Mouse (Mus musculus) G1E (cell line): ENCODE data around the gene Prelp. TPM values are rescaled to one million over a fixed set of nuclear protein-coding genes. Genes with fewer than 3 reads are reported as not detected.

Source experiments
- ATAC-seq: 2 replicates; pipeline ENCODE4 v1.8.0; 2016; ENCODE audit warnings: mild to moderate bottlenecking; ENCODE audit not compliant: insufficient number of reproducible peaks, poor library complexity, low FRiP score, severe bottlenecking; ENCODE audit errors: extremely low read depth
- DNase-seq: peaks from one replicate; pipeline ENCODE4 v3.0.0; 2012; ENCODE audit warnings: low spot score
- H3K27me3 ChIP-seq: 2 replicates; pipeline ENCODE4 v1.6.1; 2012; ENCODE audit warnings: mild to moderate bottlenecking, low read length, inconsistent platforms; ENCODE audit not compliant: insufficient read depth
- H3K36me3 ChIP-seq: replicated peaks from 2 replicates; pipeline ENCODE3; 2012; ENCODE audit warnings: mild to moderate bottlenecking, inconsistent platforms
- H3K4me1 ChIP-seq: 2 replicates; pipeline ENCODE4 v1.6.1; 2012; ENCODE audit warnings: low read depth, low read length, inconsistent platforms, mixed read lengths; ENCODE audit not compliant: insufficient read depth
- H3K4me3 ChIP-seq: 2 replicates; pipeline ENCODE4 v1.5.1; 2012; ENCODE audit warnings: low read depth, mild to moderate bottlenecking, inconsistent platforms, low read length, moderate library complexity, mixed read lengths
- H3K9me3 ChIP-seq: replicated peaks from 2 replicates; pipeline ENCODE4 v1.6.1; 2012; ENCODE audit warnings: inconsistent platforms
- CTCF ChIP-seq: IDR thresholded peaks from 2 replicates; pipeline ENCODE4 v1.5.1; 2012; ENCODE audit warnings: low read depth, low read length, inconsistent platforms, mixed read lengths
- GATA1 ChIP-seq: IDR thresholded peaks from 2 replicates; pipeline ENCODE4 v1.6.1; 2012; ENCODE audit warnings: borderline replicate concordance, low read length, inconsistent platforms, mixed read lengths
- GATA2 ChIP-seq: IDR thresholded peaks from 2 replicates; pipeline ENCODE4 v1.6.1; 2012; ENCODE audit warnings: low read depth, low read length, inconsistent platforms, borderline replicate concordance
- POLR2AphosphoS5 ChIP-seq: IDR thresholded peaks from 2 replicates; pipeline ENCODE4 v1.6.1; 2012; ENCODE audit warnings: low read depth, low read length, inconsistent platforms; ENCODE audit not compliant: insufficient replicate concordance
- TAL1 ChIP-seq: conservative IDR thresholded peaks from 2 replicates; pipeline ENCODE4 v1.6.1; 2012; ENCODE audit warnings: low read depth, low read length, inconsistent platforms, mixed read lengths
- polyA plus RNA-seq: library from polyadenylated mRNA; stranded (reverse); fragments of >175 nt; gene quantifications from 2 replicates; pipeline ENCODE4 v1.2.3, GENCODE M21; 2012
- total RNA-seq, 2 experiments: library from RNA; stranded (forward) in 1 of 2; stranded (reverse) in 1 of 2; fragments of 200-1000 nt in 1 of 2; fragments of >200 nt in 1 of 2; fragmentation: Nextera tagmentation in 1 of 2; gene quantifications; 2 replicates each; pipeline ENCODE4 v1.2.3; 2014 to 2017

Prelp gene
- total and polyA plus RNA-seq, 3 experiments: 0.10 to 0.11 TPM; not detected in 1

DNA sequence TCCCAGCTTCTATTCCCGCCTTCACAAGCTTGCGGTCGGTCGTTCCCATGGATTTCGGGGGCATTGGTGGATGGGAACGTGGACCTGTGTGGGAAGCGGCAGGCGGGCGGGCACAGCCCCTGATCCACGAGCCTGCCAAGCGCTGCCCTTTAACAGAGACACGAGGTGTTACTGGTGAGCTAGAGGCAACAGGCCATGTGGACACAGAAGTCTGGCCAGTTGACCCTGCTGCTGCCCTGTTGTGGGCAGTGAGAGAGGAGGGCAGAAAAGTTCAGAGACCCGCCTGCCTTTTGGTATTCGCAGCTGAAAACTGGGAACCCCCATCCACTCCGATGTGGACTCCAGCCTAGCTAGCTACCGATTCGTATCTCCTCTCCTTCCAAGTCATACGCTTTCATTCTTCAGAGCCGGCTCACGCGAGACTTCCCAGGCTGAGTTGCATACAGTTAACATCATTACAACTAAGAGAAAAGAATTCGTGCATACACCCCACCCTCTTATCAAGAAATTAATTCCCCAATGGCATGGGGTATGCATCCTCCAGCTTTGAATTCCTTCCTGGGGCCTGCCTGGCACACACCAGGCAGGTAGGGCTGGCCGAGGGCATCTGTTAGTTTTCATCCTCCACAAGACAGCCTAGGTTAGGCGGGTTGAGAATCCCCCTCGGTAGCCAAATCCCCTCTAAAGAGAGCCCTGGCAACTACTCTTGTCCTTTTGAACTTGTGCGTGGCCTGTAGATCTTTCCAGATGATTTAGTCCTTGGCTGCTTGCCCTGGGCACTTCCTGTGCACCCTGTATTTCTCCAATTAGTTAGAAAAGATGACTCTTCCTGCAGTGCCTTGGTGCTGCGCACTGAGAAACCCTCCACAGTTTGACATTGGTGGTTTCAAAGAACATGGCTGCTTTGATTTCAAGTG lies 12.3 kb downstream of the Prelp start:
- DNase-seq (peak; percentile 53), ATAC-seq (no peak)
- no peaks in the 10 kb centered on the region for H3K9me3 ChIP-seq
- peaks cover 56% of the 10 kb centered on the region for H3K4me1 ChIP-seq
- H3K36me3 ChIP-seq: no peaks in the 10 kb centered on the region
- TF ChIP-seq CTCF: no peak
- TF ChIP-seq GATA2: no peak
- no peak for TF ChIP-seq POLR2AphosphoS5
- no peak for TF ChIP-seq TAL1
- TF ChIP-seq GATA1: no peak
- peak overlapping the region; percentile 69 for H3K4me3 ChIP-seq
- peaks cover 44% of the 10 kb centered on the region for H3K27me3 ChIP-seq

DNA sequence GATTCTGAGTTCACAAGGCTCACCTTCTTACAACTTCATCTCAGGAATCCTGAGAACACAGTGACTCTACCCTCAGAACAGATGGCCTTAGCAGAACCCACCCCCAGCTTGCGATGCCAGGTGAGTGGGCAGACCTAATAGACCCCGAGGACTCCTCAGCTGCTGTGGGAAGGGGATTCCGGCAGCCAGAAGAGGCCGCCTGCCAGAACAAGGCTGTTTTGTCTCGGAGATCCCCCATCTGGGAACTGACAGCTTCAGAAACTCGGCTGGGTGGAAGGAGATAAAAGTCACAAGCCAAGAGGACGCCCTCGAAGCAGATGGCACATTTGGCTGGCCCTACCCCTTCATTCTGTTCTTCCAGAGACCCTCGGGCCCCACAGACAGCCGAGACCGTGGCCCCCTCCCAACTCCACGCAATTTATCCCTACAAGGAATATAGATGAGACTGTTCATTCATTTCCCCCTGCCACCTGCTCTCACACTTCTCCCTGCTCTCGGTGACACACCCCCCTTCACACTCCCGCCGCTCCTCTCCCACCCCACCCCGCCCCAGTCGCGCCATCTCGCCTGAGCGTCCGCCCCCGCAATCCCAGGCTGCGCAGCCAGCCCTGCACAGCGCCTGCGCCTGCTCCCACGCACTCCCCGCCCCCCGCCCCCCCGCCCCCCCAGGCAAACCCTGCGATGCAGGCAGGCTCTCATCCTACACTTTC lies 13.1 kb downstream of the Prelp start, which contains the start of gene Optc:
Gene Optc, minus strand, starts transcription at position 51 of the 710 bp plus-strand sequence.
- no peak for ATAC-seq
- Histone ChIP-seq H3K4me1 (peaks cover 58% of the 10 kb centered on the region), H3K27me3 (peaks cover 50% of the 10 kb centered on the region), H3K4me3 (peak within 1 kb of the TSS; percentile 69), H3K9me3 (no peaks in the 10 kb centered on the region), H3K36me3 (no peaks in the 10 kb centered on the region)
- DNase-seq: peak; percentile 93
- TF ChIP-seq GATA1: no peak
- peak; percentile 36; the same call in 1 of the 2 replicates for TF ChIP-seq TAL1

DNA sequence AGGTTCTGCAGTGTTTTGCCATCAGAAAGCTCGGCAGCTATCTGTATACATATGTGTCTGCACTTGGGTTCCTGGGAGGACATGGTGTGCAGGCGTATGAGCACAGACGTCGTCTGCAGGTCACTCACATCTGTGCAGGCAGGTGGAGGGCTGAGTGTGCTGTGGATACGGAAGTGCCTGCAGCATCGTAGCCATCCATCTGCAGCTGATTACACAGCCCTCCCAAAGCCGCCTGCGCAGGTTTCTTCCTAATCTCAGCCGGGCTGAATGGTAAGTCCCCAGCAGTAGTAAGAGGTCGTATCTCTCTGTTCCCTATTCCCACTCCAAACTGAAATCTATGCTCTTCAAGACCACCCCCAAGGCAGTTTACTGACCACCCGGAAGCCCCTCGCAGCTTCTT lies 14.8 kb downstream of the Prelp start:
- Histone ChIP-seq H3K36me3 (no peaks in the 10 kb centered on the region), H3K4me1 (peaks cover 55% of the 10 kb centered on the region), H3K4me3 (no peak overlapping the region), H3K9me3 (no peaks in the 10 kb centered on the region), H3K27me3 (peaks cover 60% of the 10 kb centered on the region)
- DNase-seq (no peak), ATAC-seq (no peak)
- TF ChIP-seq GATA1 (no peak), TAL1 (no peak), POLR2AphosphoS5 (no peak), CTCF (no peak), GATA2 (no peak)

DNA sequence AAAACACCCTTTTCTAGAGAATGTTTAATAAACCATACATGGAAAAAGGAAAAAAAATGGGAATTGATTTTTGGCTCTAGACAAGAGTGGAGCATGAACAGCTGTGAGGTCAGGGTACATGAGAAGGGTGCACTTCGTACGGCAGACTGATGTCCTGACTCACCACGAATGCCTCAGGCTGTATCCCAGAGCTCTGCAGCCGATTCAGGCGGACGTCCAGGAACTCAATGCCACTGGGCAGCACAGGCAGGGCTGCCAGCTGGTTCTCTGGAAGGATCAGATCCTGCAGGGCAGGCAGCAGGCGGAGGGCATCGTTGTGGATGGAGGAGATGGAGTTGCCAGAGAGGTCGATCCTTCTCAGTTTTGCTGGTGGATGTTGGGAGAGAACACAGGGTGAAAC lies 20.4 kb downstream of the Prelp start:
- ATAC-seq (no peak), DNase-seq (no peak)
- TF ChIP-seq TAL1: no peak
- no peak for TF ChIP-seq POLR2AphosphoS5
- TF ChIP-seq GATA1: no peak
- no peak for TF ChIP-seq GATA2
- no peak for TF ChIP-seq CTCF
- Histone ChIP-seq H3K4me3 (no peak overlapping the region), H3K36me3 (no peaks in the 10 kb centered on the region), H3K27me3 (peaks cover 39% of the 10 kb centered on the region), H3K4me1 (peaks cover 55% of the 10 kb centered on the region), H3K9me3 (no peaks in the 10 kb centered on the region)

DNA sequence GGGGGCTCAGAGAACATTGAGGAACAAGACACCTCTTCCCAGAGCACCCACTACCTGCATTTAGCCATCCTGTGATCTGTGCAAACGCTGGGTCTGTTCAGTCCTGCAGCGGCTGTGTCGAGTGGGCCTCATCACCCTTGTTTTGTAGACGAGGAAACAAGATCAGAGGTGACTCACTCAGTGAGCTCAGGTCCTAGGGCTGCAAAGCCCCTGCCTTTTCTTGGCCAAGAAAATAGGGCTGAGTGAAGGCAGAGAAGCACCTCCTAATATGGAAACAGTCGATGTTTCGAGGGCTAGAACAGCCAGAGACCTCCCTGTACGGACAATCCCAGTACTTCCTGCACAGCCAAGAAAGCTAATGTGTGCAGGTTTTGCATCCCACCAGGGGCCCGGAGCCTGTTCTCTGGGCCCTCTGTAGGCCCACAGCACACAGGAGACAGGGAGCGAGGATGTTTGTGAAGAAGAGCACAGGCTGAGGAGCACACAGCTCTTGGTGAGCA lies 22.1 kb downstream of the Prelp start:
- TF ChIP-seq GATA2 (no peak), TAL1 (no peak), GATA1 (no peak), CTCF (no peak), POLR2AphosphoS5 (no peak)

DNA sequence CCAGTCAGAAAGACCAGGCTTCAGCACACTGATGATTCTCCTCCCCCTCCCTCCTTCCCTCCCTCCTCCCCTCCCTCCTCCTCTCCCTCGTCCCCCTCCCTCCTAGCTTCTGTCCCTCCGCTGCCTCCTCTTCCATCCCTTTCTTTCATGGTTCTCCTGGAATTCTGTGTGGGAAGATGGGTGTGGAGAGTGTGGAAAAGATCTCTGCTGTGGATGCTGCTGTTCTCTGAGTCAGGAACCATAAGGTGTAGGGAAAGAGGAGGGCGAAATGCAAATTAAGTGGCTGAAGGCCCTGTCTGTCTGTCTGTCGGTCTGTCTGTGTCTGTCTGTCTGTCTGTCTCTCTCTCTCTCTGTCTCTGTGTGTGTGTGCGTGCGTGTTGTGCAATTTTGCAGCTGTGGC lies 23.9 kb downstream of the Prelp start:
- Histone ChIP-seq H3K9me3 (no peaks in the 10 kb centered on the region), H3K27me3 (peaks cover 10% of the 10 kb centered on the region), H3K4me1 (peaks cover 76% of the 10 kb centered on the region)

More for the DNA sequence above, 22.1 kb downstream of the Prelp start:
- Histone ChIP-seq H3K4me3 (no peak overlapping the region), H3K27me3 (peaks cover 26% of the 10 kb centered on the region), H3K9me3 (no peaks in the 10 kb centered on the region), H3K36me3 (no peaks in the 10 kb centered on the region), H3K4me1 (peaks cover 65% of the 10 kb centered on the region)
- DNase-seq: no peak
- no peak for ATAC-seq

More for the DNA sequence above, 23.9 kb downstream of the Prelp start:
- TF ChIP-seq GATA1: no peak
- TF ChIP-seq CTCF: no peak
- no peak for TF ChIP-seq TAL1
- no peak for TF ChIP-seq POLR2AphosphoS5
- TF ChIP-seq GATA2: no peak
- no peak for DNase-seq
- ATAC-seq: no peak
- no peak overlapping the region for H3K4me3 ChIP-seq
- no peaks in the 10 kb centered on the region for H3K36me3 ChIP-seq
